ENCODE assay signal across 8 mouse cellular contexts in genomic region chr2:141998901-141999300, GRCm38 (mm10).
DNase-seq lines count a peak whose midpoint lies in the region; ATAC-seq lines count a peak whose summit lies in the region.

No protein-coding gene starts in this region.

- peak; percentile 57 for DNase-seq in adrenal gland, postnatal 14 days
- no peak for DNase-seq in adrenal gland, postnatal 4 days (ENCODE audit: low spot score in 2 of 2)
- DNase-seq in ovary, postnatal 36 days (ENCODE audit: low spot score) = peak; percentile 5
- no peak for DNase-seq in ovary, adult 18-20 months (ENCODE audit: low spot score)
- peak; percentile 29 for DNase-seq in kidney, adult 9 months
- peak; percentile 25 for DNase-seq in lung, postnatal 10 days
- DNase-seq in gastrocnemius, postnatal 36 days = no peak

- intact Hi-C loops in gastrocnemius, postnatal 36 days (cut with DNase I) = no loop called here

- no peak for ATAC-seq in granulocyte monocyte progenitor cell, adult 5-6 weeks (replicated peaks; ENCODE audit: poor library complexity, severe bottlenecking)

Comparison
In these comparisons a context has a peak if more than half of its experiments do, and no peak if none do; other contexts are left out.
1. DNase-seq: peak in adrenal gland, postnatal 14 days (single experiment), ovary, postnatal 36 days (single experiment), kidney, adult 9 months (single experiment) and lung, postnatal 10 days (single experiment); none in adrenal gland, postnatal 4 days (0 of 2), ovary, adult 18-20 months (single experiment) and gastrocnemius, postnatal 36 days (0 of 2).